Comparison of ENCODE assay signal across 8 mouse cellular contexts in genomic region chr4:151853949-151854348, GRCm38 (mm10). TPM values are rescaled to one million over a fixed set of nuclear protein-coding genes. Genes with fewer than 3 reads are reported as not detected.
DNase-seq lines count a peak whose midpoint lies in the region; ATAC-seq and TF ChIP-seq lines count a peak whose summit lies in the region.

No protein-coding gene starts in this region.

- no peak overlapping the region for H3K4me3 ChIP-seq in kidney, postnatal 0 days (replicated peaks; ENCODE audit: low read depth, low read length)

- H3K27ac ChIP-seq in kidney, postnatal 0 days = no peak overlapping the region

- peak; percentile 46 to 67 for DNase-seq in cerebellum, postnatal 14 days
- DNase-seq in cerebellum, adult 8-10 months = no peak
- DNase-seq in kidney, postnatal 0 days (ENCODE audit: low spot score) = peak; percentile 67
- DNase-seq in kidney, postnatal 10 days = no peak
- peak; percentile 34 for DNase-seq in A20 (ENCODE audit: low read depth, low spot score)
- peak; percentile 23 for DNase-seq in embryo, embryonic 10.5 days (ENCODE audit: low spot score)
- no peak for DNase-seq in urinary bladder, postnatal 36 days (ENCODE audit: low spot score in 2 of 2)

- peak; percentile 59 for TF ChIP-seq CTCF in kidney, postnatal 0 days (IDR thresholded peaks at IDR 0.05; ENCODE audit: low read depth)

- H3K9ac ChIP-seq in kidney, postnatal 0 days (ENCODE audit: low read depth, low read length) = no peak overlapping the region

- no peaks in the 10 kb centered on the region; the same call in 1 of the 2 replicates for H3K4me1 ChIP-seq in kidney, postnatal 0 days (replicated peaks; ENCODE audit: insufficient read depth, low read length)

- no peak for ATAC-seq in kidney, postnatal 0 days (replicated peaks; ENCODE audit: low FRiP score, low read depth)
- ATAC-seq in megakaryocyte, adult 5-6 weeks (ENCODE audit: poor library complexity, severe bottlenecking) = no peak

- H3K27me3 ChIP-seq in kidney, postnatal 0 days (ENCODE audit: insufficient read depth, low read length) = no peaks in the 10 kb centered on the region

- H3K9me3 ChIP-seq in kidney, postnatal 0 days (replicated peaks; ENCODE audit: low read length) = no peaks in the 10 kb centered on the region

- 61% methylated on average over 3 of the region's 3 CpGs for whole genome bisulfite sequencing in kidney, postnatal 0 days

- no peak overlapping the region for H3K4me2 ChIP-seq in kidney, postnatal 0 days (ENCODE audit: low read length)

- no peaks in the 10 kb centered on the region for H3K36me3 ChIP-seq in kidney, postnatal 0 days (ENCODE audit: insufficient read depth, low read length)

RNA-seq across cellular contexts. Expression of gene Camta1, which starts 7.7 kb away (rescaled TPM):
- 115 and 124 TPM in 2 replicates for polyA plus RNA-seq in kidney, postnatal 0 days (2015; fragmentation: Nextera tagmentation; extraction: Ambion mirVana)
- total RNA-seq in megakaryocyte, adult 5-6 weeks (2015) = 65.9 and 70.2 TPM in 2 replicates
- total RNA-seq in megakaryocyte, adult 5-6 weeks (2017) = 2.9 and 17.4 TPM in 2 replicates

Comparison
In these comparisons a context has a peak if more than half of its experiments do, and no peak if none do; other contexts are left out.
1. DNase-seq: peak in cerebellum, postnatal 14 days (2 of 2), kidney, postnatal 0 days (single experiment), A20 (single experiment) and embryo, embryonic 10.5 days (single experiment); none in cerebellum, adult 8-10 months (single experiment), kidney, postnatal 10 days (single experiment) and urinary bladder, postnatal 36 days (0 of 2).